Mouse (Mus musculus) embryo, embryonic 10 days (tissue): ENCODE results near the gene Gys2.

Experiments
- DNase-seq: peaks from one replicate; pipeline ENCODE4 v3.0.0-alpha.2; 2015; ENCODE audit warnings: low spot score

The Gys2 gene

DNA sequence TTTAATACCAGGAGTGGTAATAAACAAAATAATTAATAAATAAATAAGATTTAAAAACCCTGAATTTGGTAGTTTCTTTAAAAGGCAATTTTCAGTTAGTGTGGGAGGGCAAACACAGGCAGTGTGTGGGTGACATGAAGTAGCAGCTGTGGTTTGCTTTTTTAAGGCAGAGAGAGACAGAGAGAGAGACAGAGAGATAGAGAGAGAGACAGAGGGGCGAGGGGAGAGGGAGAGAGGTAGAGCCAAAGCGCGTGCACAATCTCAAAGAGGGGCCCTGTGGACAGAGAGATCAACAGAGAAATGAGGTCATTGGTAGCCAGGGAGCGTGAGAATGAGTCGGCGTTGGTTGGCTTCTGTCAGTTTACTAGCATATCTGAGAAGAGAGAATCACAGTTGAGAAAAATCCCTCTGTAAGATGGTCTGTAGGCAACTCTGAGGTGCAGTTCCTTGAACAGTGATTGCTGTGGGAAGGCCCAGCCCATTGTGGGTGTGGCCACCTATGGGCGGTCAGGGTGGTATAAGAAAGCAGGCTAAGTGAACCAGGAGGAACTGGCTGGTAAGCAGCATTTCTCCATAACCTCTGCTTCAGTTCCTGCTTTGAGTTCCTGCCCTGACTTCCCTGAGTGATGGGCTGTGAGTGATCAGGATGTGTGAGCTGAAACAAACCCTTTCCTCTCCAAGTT lies 17.5 kb downstream of the Gys2 start:
- DNase-seq, result no peak

DNA sequence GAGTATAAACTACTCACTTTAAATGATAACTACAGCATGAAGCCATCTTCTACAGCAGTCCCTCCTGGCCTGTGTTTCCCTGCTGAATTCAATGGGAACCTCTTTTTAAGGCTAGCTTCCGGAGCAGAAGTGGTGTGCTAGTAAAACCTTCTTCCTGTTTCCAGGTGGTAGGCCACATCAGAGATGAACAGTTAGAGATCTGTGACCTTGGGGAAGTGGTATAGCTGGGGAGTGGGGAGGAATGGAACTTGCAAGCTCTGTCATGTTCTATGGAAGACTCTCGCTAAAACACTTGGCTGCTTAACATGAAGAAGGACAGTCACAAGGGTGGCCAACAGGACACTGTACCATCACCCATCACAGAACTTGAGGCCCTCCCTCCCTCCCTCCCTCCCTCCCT lies 19.6 kb downstream of the Gys2 start:
- DNase-seq, result no peak

DNA sequence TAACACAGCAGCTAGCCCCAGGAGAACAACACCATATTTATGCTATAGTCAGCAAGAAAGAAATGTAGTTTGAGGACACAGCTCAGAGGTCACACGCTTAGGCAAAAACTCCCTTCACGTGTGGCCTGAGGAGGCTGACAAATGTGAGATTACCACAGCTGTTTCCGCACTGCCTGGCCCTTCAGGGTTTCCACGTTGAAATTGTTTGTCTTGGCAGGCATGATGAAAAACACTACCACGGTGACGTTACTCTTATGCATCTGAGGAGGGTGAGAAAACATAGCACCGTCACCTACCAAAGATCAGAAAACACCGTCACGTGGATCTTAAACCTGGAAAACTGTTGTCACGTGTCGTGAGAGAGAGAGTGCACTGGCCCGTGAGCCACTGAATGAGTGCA lies 21.5 kb downstream of the Gys2 start:
- no peak for DNase-seq

- DNase-seq, result no peak
These were observed 43.8 kb downstream of the Gys2 start for GRCm38 (mm10) chr6:142429072-142429471.

DNA sequence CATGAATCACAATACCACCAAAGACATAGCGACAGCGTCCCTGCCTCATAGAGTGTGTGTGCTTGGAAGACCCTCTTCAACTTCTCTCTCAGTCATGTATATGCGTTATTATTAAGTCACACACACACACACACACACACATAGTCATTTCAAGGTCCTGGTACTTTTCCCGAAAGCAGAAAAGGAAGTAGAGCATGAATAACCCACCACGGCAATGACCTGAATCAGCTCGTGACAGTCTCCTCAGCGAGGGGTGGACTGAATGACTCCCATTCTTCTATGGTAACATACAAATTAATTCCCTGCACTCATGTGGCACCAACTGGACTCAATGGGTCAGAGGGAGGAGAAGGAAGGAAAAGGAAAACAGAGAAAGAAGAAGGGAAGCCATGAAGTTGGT lies 47.9 kb downstream of the Gys2 start:
- no peak for DNase-seq

DNA sequence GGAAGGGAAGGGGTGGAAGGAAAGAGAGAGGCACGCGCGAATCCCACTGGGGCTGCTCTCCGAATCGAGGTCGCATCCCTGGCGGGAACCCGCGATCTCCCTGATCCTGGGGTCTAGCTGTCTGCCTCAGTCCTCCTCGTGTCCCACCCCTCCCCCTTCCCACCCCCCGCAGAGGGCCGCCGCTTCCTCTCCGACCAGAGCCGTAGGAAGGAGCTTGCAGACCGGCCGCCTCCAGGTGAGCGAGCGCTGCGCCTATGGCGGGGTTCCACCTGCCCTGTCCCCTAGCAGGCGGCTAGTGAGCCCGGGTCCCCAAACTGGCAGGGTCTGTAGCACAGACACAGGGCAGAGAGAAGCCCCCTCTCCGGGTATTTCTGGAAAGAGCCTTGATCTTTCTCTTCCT lies 58.3 kb downstream of the Gys2 start:
- DNase-seq, result peak; percentile 6

DNA sequence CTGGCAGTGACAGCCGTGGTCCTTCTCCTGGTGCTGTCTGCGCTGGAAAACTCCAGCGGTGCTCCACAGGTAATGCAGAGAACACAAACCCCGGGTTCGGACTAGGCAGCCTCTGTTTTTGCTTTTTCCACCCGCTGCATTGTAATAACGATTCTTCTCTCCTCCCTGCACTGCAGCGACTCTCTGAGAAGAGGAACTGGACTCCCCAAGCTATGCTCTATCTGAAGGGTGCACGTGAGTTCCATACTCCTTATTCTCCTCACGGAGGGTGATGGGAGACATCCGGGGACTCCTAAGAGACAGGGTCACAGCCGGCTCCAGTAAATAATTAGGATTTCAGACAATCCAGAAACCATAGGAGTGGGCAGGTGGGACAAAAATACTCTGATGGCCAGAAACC lies 59.1 kb downstream of the Gys2 start:
- DNase-seq, result peak; percentile 8

DNA sequence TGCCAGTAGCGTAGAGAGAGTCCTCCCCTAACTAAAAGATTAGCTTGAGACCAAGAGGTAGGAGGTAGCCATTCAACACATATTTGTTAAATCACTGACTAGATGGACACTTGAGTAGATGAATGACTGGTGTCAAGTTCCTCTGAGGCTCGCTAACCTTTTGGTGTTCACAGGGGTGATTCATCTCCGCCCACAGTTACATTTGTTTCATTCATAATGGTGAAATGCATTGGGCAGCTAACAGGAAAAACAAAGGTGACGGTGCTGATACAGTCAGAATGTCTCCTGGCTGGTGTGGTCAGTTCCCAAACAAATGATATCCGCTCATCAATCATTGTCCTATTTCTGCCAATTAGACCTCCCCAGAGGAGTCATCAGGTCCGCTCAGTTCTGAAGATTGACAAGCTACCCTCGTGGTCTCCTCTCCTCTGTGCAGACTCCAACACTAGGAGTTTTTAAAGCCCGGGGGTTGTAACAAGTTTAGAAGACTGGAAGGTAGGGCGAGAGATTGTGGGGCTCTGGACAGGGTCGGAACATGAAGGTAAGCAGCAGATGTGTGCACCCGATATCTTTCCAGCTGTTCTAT lies 59.9 kb downstream of the Gys2 start, which contains the start of gene Spx:
Spx (plus strand) TSS at position 536 of the 586 bp plus-strand sequence.
- DNase-seq, result no peak

DNA sequence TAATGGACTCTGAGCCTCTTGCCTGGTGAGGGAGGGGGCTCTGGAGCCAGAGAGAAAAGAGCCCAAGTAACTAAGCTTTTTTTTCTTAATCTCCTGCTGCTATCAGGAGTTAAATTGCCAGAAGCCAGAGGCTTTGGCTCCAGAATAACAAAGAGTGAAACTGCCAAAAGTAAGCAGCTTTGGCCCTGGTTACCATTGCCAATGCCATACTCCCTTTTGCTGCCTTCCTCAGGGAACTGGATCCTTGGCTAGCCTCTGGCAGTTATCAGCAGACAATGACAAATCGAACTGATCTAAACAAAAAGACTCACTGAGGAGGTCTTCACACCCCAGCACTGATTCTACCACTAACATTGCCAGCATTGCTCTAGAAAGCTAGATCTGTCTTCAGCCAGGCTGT lies 61.8 kb downstream of the Gys2 start:
- DNase-seq, result no peak

GRCm38 (mm10) chr6:142395756-142396155 lies 77.2 kb downstream of the Gys2 start:
- no peak for DNase-seq

- no peak for DNase-seq
These were observed 78.2 kb downstream of the Gys2 start for GRCm38 (mm10) chr6:142394669-142395068.

DNA sequence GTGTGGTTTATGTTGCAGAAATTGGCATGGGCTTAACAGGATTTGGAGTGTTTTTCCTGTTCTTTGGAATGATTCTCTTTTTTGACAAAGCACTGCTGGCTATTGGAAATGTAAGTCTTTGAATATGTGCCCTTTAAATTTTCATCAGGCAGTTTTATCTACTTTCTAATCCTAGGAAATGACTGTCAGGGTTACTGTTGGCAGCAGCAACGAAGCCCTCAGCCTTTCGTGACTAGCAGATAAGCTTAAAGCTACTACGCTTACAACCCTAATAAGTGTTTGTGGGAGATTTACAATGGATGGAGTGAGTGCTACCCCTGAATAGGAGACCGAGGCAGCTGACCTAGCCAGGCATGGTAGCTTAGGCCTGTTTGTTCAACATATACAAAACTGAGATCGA lies 80.6 kb downstream of the Gys2 start:
- DNase-seq, result no peak

DNA sequence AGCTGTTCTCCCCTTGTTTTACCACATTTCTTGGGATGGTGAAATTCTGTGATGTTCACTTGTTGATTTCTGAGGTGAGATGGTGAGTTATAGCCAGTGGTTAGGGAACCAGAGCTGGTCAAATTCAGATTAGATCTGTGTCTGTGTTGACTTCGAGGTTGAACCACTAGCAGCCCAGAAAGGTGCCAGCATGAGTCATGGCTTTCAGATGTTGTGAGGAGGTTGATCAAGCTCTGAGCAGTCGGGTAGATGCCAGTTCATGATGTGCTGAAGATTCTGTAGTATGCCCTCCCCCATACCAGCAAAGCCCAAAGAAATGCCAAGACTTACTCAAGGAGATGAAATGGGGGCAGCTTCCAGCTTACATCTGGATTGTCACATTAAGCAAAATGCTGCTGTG lies 83.8 kb downstream of the Gys2 start:
- DNase-seq, result no peak

DNA sequence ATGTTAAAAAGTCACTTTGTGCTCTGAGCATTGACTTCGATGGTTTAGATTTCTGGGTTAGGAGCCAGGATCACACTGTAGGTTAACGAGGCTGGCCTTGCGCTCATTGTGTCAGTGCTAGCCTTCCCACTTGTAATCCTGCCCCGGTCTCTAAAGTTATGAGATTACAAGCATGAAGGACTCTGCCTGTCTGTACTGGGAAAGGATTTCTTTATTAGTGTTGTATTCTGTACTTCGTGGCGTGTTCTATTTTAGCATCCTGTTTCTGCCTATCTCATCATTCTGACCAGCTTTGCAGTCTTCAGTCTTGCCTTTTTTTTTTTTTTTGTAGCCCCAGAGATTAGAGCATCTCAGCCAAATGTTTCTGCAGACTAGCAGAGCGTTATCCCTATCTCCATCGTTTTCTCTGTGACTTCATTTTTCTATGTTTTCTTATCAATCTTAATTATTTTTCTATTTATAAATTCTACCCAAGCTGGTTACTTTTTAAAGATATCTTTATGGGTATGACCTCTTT lies 85.1 kb downstream of the Gys2 start:
- DNase-seq, result peak; percentile 19

DNA sequence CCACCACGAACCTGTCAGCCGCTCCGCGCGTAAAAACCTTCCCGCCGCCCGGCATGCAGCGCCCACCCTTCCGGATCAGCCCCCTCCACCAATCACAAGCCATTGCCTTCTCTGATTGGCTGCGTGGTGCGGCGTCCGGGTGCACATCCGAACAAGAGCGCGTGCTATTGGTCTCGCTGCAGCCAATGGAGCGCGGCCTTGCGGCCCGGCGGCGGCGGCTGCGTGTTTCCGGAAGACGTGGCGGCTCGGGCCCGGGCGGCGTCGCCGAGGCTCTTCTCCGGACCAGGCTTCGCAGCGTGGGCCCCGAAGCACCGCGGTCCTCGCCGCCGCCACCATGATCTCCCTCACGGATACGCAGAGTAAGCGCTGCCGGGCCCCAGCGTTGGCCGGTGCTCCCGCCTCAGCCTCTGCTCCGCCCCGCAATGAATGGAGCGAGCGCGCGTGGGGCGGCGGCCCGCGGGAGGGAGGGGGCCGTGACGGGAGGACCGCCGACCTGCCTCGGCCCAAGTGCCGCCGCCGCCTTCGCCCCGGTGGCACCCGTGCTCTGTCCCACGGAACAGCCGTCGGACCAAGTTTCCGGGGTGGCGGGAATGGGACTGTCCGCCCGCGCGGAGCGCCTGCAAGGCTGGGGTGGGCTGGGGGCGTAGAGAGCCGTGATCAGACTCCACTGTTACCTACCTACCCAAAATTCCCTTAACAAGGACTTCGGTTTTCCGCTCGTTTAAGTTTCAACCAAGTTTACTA lies 85.7 kb downstream of the Gys2 start, which contains the start of the genes Recql and Golt1b:
Recql (minus strand) TSS at position 77 of the 744 bp plus-strand sequence.
Golt1b (plus strand) TSS at position 211 of the 744 bp plus-strand sequence.
- peak; percentile 98 for DNase-seq

DNA sequence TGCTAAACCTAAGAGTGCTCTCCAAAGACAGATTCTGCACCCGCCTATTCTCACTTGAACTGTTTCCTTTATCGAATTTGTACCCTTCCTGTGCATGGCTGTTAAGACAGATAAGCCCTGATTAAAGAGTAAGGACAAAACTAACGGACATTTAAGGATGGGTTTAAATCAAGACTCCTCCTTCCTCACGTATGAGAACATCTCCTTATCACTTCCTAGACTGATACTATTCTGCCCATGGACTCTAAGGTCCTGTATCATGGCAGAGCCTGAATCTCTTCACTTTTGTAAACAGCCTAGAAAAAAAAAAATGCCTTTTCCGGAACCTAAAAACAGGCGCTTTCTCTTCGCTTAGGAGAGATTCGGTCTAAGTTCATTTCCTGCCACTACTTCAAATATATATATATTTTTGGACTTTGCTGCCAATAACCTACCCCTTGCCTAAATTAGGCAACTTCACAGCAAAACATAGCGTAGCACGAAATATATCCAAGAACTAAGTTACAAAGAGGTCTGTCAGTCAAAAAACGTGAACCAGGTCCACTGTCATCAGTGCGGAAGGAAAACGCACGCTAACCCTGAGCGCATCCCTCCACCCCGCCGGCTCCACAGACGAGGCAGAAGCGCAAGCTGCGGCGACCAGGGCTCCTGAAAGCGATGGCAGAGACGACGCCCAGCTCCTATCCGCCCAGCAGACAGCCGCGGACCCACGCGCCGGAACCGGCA lies 86.5 kb downstream of the Gys2 start:
- DNase-seq, result no peak

GRCm38 (mm10) chr6:142384521-142384920 lies 88.4 kb downstream of the Gys2 start:
- DNase-seq, result no peak

DNA sequence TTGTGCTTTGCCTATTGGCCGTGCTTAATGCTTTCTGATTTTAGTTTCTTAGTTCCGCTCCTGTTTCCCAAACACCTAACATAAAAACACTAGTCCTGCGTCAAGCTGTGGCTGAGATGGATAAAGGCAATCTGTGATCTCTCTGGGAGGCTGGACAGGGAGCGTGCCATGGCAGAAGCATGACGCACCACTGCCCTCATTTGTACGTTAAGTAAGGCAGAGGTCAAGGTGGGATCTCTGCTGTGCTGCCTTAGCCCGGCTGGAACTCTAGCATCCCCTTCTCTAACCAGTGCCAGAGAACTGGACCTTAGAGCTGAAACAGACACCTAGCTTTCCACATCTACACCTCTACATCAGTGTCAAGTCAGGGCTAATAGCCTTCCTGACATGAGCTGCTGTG lies 91.3 kb downstream of the Gys2 start:
- no peak for DNase-seq

GRCm38 (mm10) chr6:142379961-142380360 lies 92.9 kb downstream of the Gys2 start:
- DNase-seq, result no peak

GRCm38 (mm10) chr6:142378576-142379330 lies 94.2 kb downstream of the Gys2 start:
- DNase-seq, result no peak

GRCm38 (mm10) chr6:142377081-142377480 lies 95.8 kb downstream of the Gys2 start:
- no peak for DNase-seq
